Mouse (Mus musculus) lung, embryonic 16.5 days (tissue): ENCODE measurements around the gene Caskin1. TPM values are rescaled to one million over a fixed set of nuclear protein-coding genes. Genes with fewer than 3 reads are reported as not detected.
A peak's percentile ranks its signal among the peaks of the same experiment; 100 is the strongest.

ENCODE experiments used
- ATAC-seq: fragments of 200-750 bp; cut with Nextera tagmentation; 2 replicates; pipeline ENCODE4 v1.8.0; 2017; ENCODE audit warnings: low read depth, mild to moderate bottlenecking, moderate library complexity
- H3K27ac ChIP-seq: fragments of 300-500 bp; sonication (generic); 2 replicates; pipeline ENCODE4 v1.5.1; 2014; ENCODE audit warnings: mild to moderate bottlenecking, control low read depth, low read length
- H3K27me3 ChIP-seq: fragments of 300-500 bp; sonication (generic); 2 replicates; pipeline ENCODE4 v1.6.1; 2014; ENCODE audit warnings: low read depth, low read length, mixed read lengths; ENCODE audit not compliant: control insufficient read depth, insufficient read depth
- H3K36me3 ChIP-seq: fragments of 300-500 bp; sonication (generic); 2 replicates; pipeline ENCODE4 v1.6.1; 2014; ENCODE audit warnings: low read length; ENCODE audit not compliant: control insufficient read depth, insufficient read depth
- H3K4me1 ChIP-seq: fragments of 300-500 bp; sonication (generic); replicated peaks from 2 replicates; pipeline ENCODE4 v1.6.1; 2014; ENCODE audit warnings: low read length, mixed read lengths; ENCODE audit not compliant: control insufficient read depth, insufficient read depth
- H3K4me2 ChIP-seq: fragments of 300-500 bp; sonication (generic); 2 replicates; pipeline ENCODE4 v1.6.1; 2014; ENCODE audit warnings: low read depth, low read length, control low read depth
- H3K4me3 ChIP-seq: fragments of 300-500 bp; sonication (generic); 2 replicates; pipeline ENCODE4 v1.5.1; 2014; ENCODE audit warnings: mild to moderate bottlenecking, low read length, control low read depth
- H3K9ac ChIP-seq: fragments of 300-500 bp; sonication (generic); 2 replicates; pipeline ENCODE4 v1.6.1; 2014; ENCODE audit warnings: low read length, control low read depth
- H3K9me3 ChIP-seq: fragments of 300-500 bp; sonication (generic); 2 replicates; pipeline ENCODE4 v1.6.1; 2016; ENCODE audit warnings: low read length; ENCODE audit not compliant: control insufficient read depth
- WGBS: fragments of 180-500 bp; shearing (Covaris S2); extraction: QIAGEN DNeasy Blood & Tissue Kit; methylation state at CpG from one replicate; pipeline ENCODE4 v1.1.7; 2014; 5-methylcytosine and 5-hydroxymethylcytosine counted together
- polyA plus RNA-seq: library from polyadenylated mRNA; unstranded; fragments of >200 nt; fragmentation: Nextera tagmentation; extraction: Ambion mirVana; gene quantifications from 2 replicates; pipeline ENCODE4 v1.2.1, GENCODE M21; 2015

The Caskin1 gene
- polyA plus RNA-seq, 1 experiment from 2014 or later = 0.59 TPM

- H3K9ac ChIP-seq = peak overlapping the region; percentile 74
- H3K4me1 ChIP-seq = peaks cover 9% of the 10 kb centered on the region
- peak overlapping the region; percentile 72 for H3K4me3 ChIP-seq
- peak; percentile 74 for ATAC-seq
- peaks cover 32% of the 10 kb centered on the region for H3K27me3 ChIP-seq
- peak overlapping the region; percentile 100 for H3K4me2 ChIP-seq
- H3K9me3 ChIP-seq = no peaks in the 10 kb centered on the region
- no peaks in the 10 kb centered on the region for H3K36me3 ChIP-seq
- H3K27ac ChIP-seq = no peak overlapping the region
- under 1% methylated on average over 44 of the region's 81 CpGs for WGBS
These were observed 362 bp downstream of the Caskin1 start for GRCm38 (mm10) chr17:24488662-24489264.

GRCm38 (mm10) chr17:24489265-24490030 is 1.0 kb downstream of the Caskin1 start:
- 0 out of 2 replicates have a peak, but pooled peaks have one; percentile 24 for ATAC-seq
- no peaks in the 10 kb centered on the region for H3K36me3 ChIP-seq
- peak overlapping the region; percentile 74 for H3K9ac ChIP-seq

GRCm38 (mm10) chr17:24490399-24490798 is 2.0 kb downstream of the Caskin1 start:
- no peak overlapping the region for H3K4me2 ChIP-seq
- no peaks in the 10 kb centered on the region for H3K36me3 ChIP-seq
- H3K27ac ChIP-seq = no peak overlapping the region
- H3K9me3 ChIP-seq = no peaks in the 10 kb centered on the region
- no peak overlapping the region for H3K4me3 ChIP-seq
- WGBS = 66% methylated on average over 4 of the region's 4 CpGs
- H3K4me1 ChIP-seq = peaks cover 9% of the 10 kb centered on the region
- no peak overlapping the region for H3K9ac ChIP-seq
- no peak for ATAC-seq
- H3K27me3 ChIP-seq = peaks cover 32% of the 10 kb centered on the region

More at GRCm38 (mm10) chr17:24489265-24490030, 1.0 kb downstream of the Caskin1 start:
- Histone ChIP-seq H3K4me1 (peaks cover 9% of the 10 kb centered on the region), H3K9me3 (no peaks in the 10 kb centered on the region), H3K4me3 (peak overlapping the region; percentile 72), H3K27me3 (peaks cover 32% of the 10 kb centered on the region), H3K4me2 (peak overlapping the region; percentile 100), H3K27ac (no peak overlapping the region)
- WGBS = 19% methylated on average over 19 of the region's 19 CpGs

GRCm38 (mm10) chr17:24494627-24495335 is 6.4 kb downstream of the Caskin1 start:
- no peak overlapping the region for H3K4me3 ChIP-seq
- H3K9ac ChIP-seq = no peak overlapping the region
- ATAC-seq = no peak
- H3K27ac ChIP-seq = no peak overlapping the region
- H3K4me2 ChIP-seq = no peak overlapping the region
- H3K9me3 ChIP-seq = no peaks in the 10 kb centered on the region
- WGBS = 45% methylated on average over 2 of the region's 2 CpGs
- peaks cover 7% of the 10 kb centered on the region for H3K27me3 ChIP-seq
- no peaks in the 10 kb centered on the region for H3K36me3 ChIP-seq
- no peaks in the 10 kb centered on the region for H3K4me1 ChIP-seq

- H3K4me1 ChIP-seq = no peaks in the 10 kb centered on the region
- H3K36me3 ChIP-seq = no peaks in the 10 kb centered on the region
- no peak overlapping the region for H3K4me2 ChIP-seq
- 73% methylated on average over 3 of the region's 3 CpGs for WGBS
- H3K9ac ChIP-seq = no peak overlapping the region
- H3K9me3 ChIP-seq = no peaks in the 10 kb centered on the region
- H3K4me3 ChIP-seq = no peak overlapping the region
- no peak for ATAC-seq
- H3K27me3 ChIP-seq = peaks cover 2% of the 10 kb centered on the region
- H3K27ac ChIP-seq = no peak overlapping the region
These were observed 7.0 kb downstream of the Caskin1 start for GRCm38 (mm10) chr17:24495443-24495842.

GRCm38 (mm10) chr17:24496026-24496425 is 7.6 kb downstream of the Caskin1 start:
- ATAC-seq = no peak
- H3K36me3 ChIP-seq = no peaks in the 10 kb centered on the region
- no peak overlapping the region for H3K9ac ChIP-seq
- H3K4me1 ChIP-seq = no peaks in the 10 kb centered on the region
- no peak overlapping the region for H3K4me3 ChIP-seq
- H3K27ac ChIP-seq = no peak overlapping the region
- no peak overlapping the region for H3K4me2 ChIP-seq
- H3K27me3 ChIP-seq = peaks cover 2% of the 10 kb centered on the region; the same call in 1 of the 2 replicates
- H3K9me3 ChIP-seq = no peaks in the 10 kb centered on the region
- 81% methylated on average over 1 of the region's 1 CpGs for WGBS

- Histone ChIP-seq H3K27ac (no peak overlapping the region), H3K27me3 (no peaks in the 10 kb centered on the region)
- 38% methylated on average over 11 of the region's 11 CpGs for WGBS
These were observed 13.8 kb downstream of the Caskin1 start for GRCm38 (mm10) chr17:24502208-24502607.

GRCm38 (mm10) chr17:24504085-24504484 is 15.7 kb downstream of the Caskin1 start:
- peaks cover 8% of the 10 kb centered on the region for H3K36me3 ChIP-seq
- ATAC-seq = no peak
- H3K4me2 ChIP-seq = no peak overlapping the region
- H3K4me3 ChIP-seq = no peak overlapping the region
- H3K9ac ChIP-seq = no peak overlapping the region
- 0 out of 2 replicates have a peak, but pooled peaks cover 2% of the 10 kb centered on the region for H3K4me1 ChIP-seq
- no peaks in the 10 kb centered on the region for H3K27me3 ChIP-seq
- H3K27ac ChIP-seq = no peak overlapping the region
- no peaks in the 10 kb centered on the region for H3K9me3 ChIP-seq
- WGBS = 80% methylated on average over 10 of the region's 10 CpGs

More at GRCm38 (mm10) chr17:24502208-24502607, 13.8 kb downstream of the Caskin1 start:
- H3K9me3 ChIP-seq = no peaks in the 10 kb centered on the region
- no peak overlapping the region for H3K4me2 ChIP-seq
- H3K9ac ChIP-seq = no peak overlapping the region
- ATAC-seq = no peak
- H3K36me3 ChIP-seq = no peaks in the 10 kb centered on the region
- H3K4me3 ChIP-seq = no peak overlapping the region
- 0 out of 2 replicates have a peak, but pooled peaks cover 2% of the 10 kb centered on the region for H3K4me1 ChIP-seq
